Mouse (Mus musculus): ENCODE data around the gene Sgsm1.

- TF ChIP-seq CTCF (IDR thresholded peaks at IDR 0.05; ENCODE audit: low read depth) = no peak
- no peak for TF ChIP-seq EP300 (optimal IDR thresholded peaks at IDR 0.05)
Observed at GRCm38 (mm10) chr5:113298040-113298439, 12.5 kb downstream of the Sgsm1 start.

Data from stomach, postnatal 0 days (tissue).